In the genomic region with DNA sequence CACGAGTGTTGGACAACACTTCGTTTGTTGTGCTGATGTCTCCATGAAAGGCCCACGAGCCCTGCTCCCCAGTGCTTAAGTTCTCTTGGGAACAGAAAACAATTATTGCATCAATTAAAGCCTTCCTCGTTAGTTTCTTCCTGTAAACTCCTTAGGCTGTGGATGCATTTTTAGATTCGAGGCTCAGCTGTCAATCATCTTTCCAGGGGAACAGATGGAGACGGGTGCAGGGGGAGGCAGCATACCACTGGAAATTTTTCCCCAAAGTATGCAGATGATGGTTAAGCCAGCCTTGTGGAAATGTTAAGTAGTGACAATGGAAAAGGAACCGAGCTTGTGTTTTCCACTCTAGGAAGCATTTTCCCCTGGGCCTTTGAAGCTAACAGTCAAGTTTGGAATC, we compare ENCODE assay signal across 26 mouse cellular contexts. TPM values are rescaled to one million over a fixed set of nuclear protein-coding genes. Genes with fewer than 3 reads are reported as not detected.
"Had no signal": no experiment of that assay in that cellular context is flagged by ENCODE, and none has a peak within 500 bp of the region (broad histone marks: within the 10 kb centered on the region; RNA-seq: fewer than 3 reads in every experiment).

No protein-coding gene starts in this region.

- H3K4me3 ChIP-seq: left cerebral cortex, adult 2 months; liver, embryonic 13.5 days; midbrain, embryonic 13.5 days; myocyte; neural tube, embryonic 13.5 days; stomach, embryonic 15.5 days had no signal

- H3K4me2 ChIP-seq: liver, embryonic 13.5 days; lung, embryonic 14.5 days; midbrain, embryonic 13.5 days; neural tube, embryonic 13.5 days; stomach, embryonic 15.5 days had no signal

- H3K9ac ChIP-seq: liver, embryonic 13.5 days; lung, embryonic 14.5 days; midbrain, embryonic 13.5 days; neural tube, embryonic 13.5 days; stomach, embryonic 15.5 days had no signal

- H3K27ac ChIP-seq: left cerebral cortex, adult 2 months; liver, embryonic 13.5 days; macrophage; midbrain, embryonic 13.5 days; neural tube, embryonic 13.5 days; stomach, embryonic 15.5 days had no signal

- H3K27me3 ChIP-seq: liver, embryonic 13.5 days; midbrain, embryonic 13.5 days; neural tube, embryonic 13.5 days; stomach, embryonic 15.5 days had no signal

- H3K36me3 ChIP-seq: liver, embryonic 13.5 days; midbrain, embryonic 13.5 days; neural tube, embryonic 13.5 days; stomach, embryonic 15.5 days had no signal

- ATAC-seq: intestine, embryonic 16.5 days; lung, postnatal 0 days; midbrain, embryonic 13.5 days; midbrain, embryonic 16.5 days had no signal

- H3K4me1 ChIP-seq: liver, embryonic 13.5 days; midbrain, embryonic 13.5 days; neural tube, embryonic 13.5 days; stomach, embryonic 15.5 days had no signal

- DNase-seq: kidney, adult 18-20 months; kidney, adult 9 months; kidney, postnatal 14 days; kidney, postnatal 4 days; liver, embryonic 13.5 days; lung, embryonic 14.5 days; right cerebral cortex, adult 18-20 months; right cerebral cortex, postnatal 14 days; spleen, adult 18-20 months; thymus, postnatal 36 days had no signal

- H3K9me3 ChIP-seq: liver, embryonic 13.5 days; midbrain, embryonic 13.5 days; neural tube, embryonic 13.5 days; stomach, embryonic 15.5 days had no signal

RNA-seq across cellular contexts. Expression of a gene that starts 44.5 kb away (rescaled TPM):
- total RNA-seq: left cerebral cortex, postnatal 36 days; liver, adult 2 months; megakaryocyte, adult 5-6 weeks; monocyte, adult 5-6 weeks; neutrophil, adult 5-6 weeks had no signal
- polyA plus RNA-seq: intestine, embryonic 16.5 days; limb, embryonic 11.5 days; liver, adult 2 months; liver, embryonic 13.5 days; lung, embryonic 14.5 days; macrophage; midbrain, embryonic 13.5 days; stomach, embryonic 15.5 days; urinary bladder, adult 2 months had no signal
